ENCODE assay signal across 9 mouse cellular contexts in genomic region chr2:164770279-164770678, GRCm38 (mm10). TPM values are rescaled to one million over a fixed set of nuclear protein-coding genes. Genes with fewer than 3 reads are reported as not detected.
DNase-seq lines count a peak whose midpoint lies in the region; ATAC-seq and TF ChIP-seq lines count a peak whose summit lies in the region.
"Had no signal": no experiment of that assay in that cellular context is flagged by ENCODE, and none has a peak within 500 bp of the region (broad histone marks: within the 10 kb centered on the region; RNA-seq: fewer than 3 reads in every experiment).

No protein-coding gene starts in this region.

- H3K27me3 ChIP-seq in heart, embryonic 11.5 days (ENCODE audit: control insufficient read depth, insufficient read depth, low read length), result no peaks in the 10 kb centered on the region
- H3K27me3 ChIP-seq in hindbrain, embryonic 12.5 days, result no peaks in the 10 kb centered on the region
- no peaks in the 10 kb centered on the region for H3K27me3 ChIP-seq in midbrain, embryonic 11.5 days (ENCODE audit: control insufficient read depth, insufficient read depth, low read length)
- H3K27me3 ChIP-seq: Patski had no signal

- no peak for ATAC-seq in heart, embryonic 11.5 days (replicated peaks; ENCODE audit: insufficient number of reproducible peaks, low FRiP score, low TSS enrichment)
- no peak for ATAC-seq in hindbrain, embryonic 12.5 days (ENCODE audit: low FRiP score)
- ATAC-seq in midbrain, embryonic 11.5 days (ENCODE audit: low FRiP score), result no peak

- 4% methylated on average over 15 of the region's 15 CpGs for WGBS in heart, embryonic 11.5 days (ENCODE audit: insufficient replicate concordance)
- WGBS in hindbrain, embryonic 12.5 days, result 6% methylated on average over 15 of the region's 15 CpGs
- WGBS in midbrain, embryonic 11.5 days, result 6% methylated on average over 15 of the region's 15 CpGs

- no peaks in the 10 kb centered on the region for H3K9me3 ChIP-seq in heart, embryonic 11.5 days (replicated peaks; ENCODE audit: control insufficient read depth, low read length)
- no peaks in the 10 kb centered on the region for H3K9me3 ChIP-seq in ES-E14 (ENCODE audit: control insufficient read depth, insufficient read depth, low read depth, low read length)
- H3K9me3 ChIP-seq in hindbrain, embryonic 12.5 days (replicated peaks), result no peaks in the 10 kb centered on the region
- H3K9me3 ChIP-seq in midbrain, embryonic 11.5 days (ENCODE audit: control insufficient read depth, low read length), result no peaks in the 10 kb centered on the region

- peak overlapping the region; percentile 86 for H3K9ac ChIP-seq in heart, embryonic 11.5 days (ENCODE audit: low read depth, low read length)
- peak overlapping the region; percentile 98 for H3K9ac ChIP-seq in ES-E14 (ENCODE audit: insufficient read depth, low read depth, low read length, poor library complexity, severe bottlenecking)
- peak overlapping the region; percentile 68 for H3K9ac ChIP-seq in hindbrain, embryonic 12.5 days
- H3K9ac ChIP-seq in midbrain, embryonic 11.5 days (ENCODE audit: low read length), result peak overlapping the region; percentile 94

- no peak for DNase-seq in heart, adult 9 months (ENCODE audit: low spot score in 2 of 2)
- DNase-seq in ES-E14 (ENCODE audit: low read depth, low spot score), result no peak
- DNase-seq in midbrain, embryonic 11.5 days (ENCODE audit: low spot score, missing footprints), result peak; percentile 91
- DNase-seq in layer of hippocampus, adult 9-11 months, result no peak
- DNase-seq in urinary bladder, adult 18-20 months (ENCODE audit: low spot score in 2 of 2), result no peak
- DNase-seq in gastrocnemius, adult 18-20 months (ENCODE audit: low spot score), result no peak

- peak overlapping the region; percentile 76 for H3K27ac ChIP-seq in heart, embryonic 11.5 days (ENCODE audit: low read depth, low read length)
- H3K27ac ChIP-seq in ES-E14 (ENCODE audit: insufficient read depth, low read depth, low read length, poor library complexity, severe bottlenecking), result peak overlapping the region; percentile 83
- no peak overlapping the region for H3K27ac ChIP-seq in hindbrain, embryonic 12.5 days
- H3K27ac ChIP-seq in midbrain, embryonic 11.5 days (ENCODE audit: low read depth, low read length), result no peak overlapping the region; the same call in 1 of the 2 replicates

- in situ Hi-C loops in ES-E14 (cut with MboI; ENCODE audit: low sequenced_read_pairs in 2 of 2, unreplicated experiment in 2 of 2), result no loop called here

- peaks cover 29% of the 10 kb centered on the region for H3K36me3 ChIP-seq in heart, embryonic 11.5 days (ENCODE audit: control insufficient read depth, insufficient read depth, low read length)
- H3K36me3 ChIP-seq in ES-E14 (ENCODE audit: control insufficient read depth, insufficient read depth, low read length, poor library complexity, severe bottlenecking), result peaks cover 46% of the 10 kb centered on the region
- H3K36me3 ChIP-seq in hindbrain, embryonic 12.5 days, result peaks cover 40% of the 10 kb centered on the region
- peaks cover 22% of the 10 kb centered on the region for H3K36me3 ChIP-seq in midbrain, embryonic 11.5 days (ENCODE audit: control insufficient read depth, insufficient read depth, low read length)

- peaks cover 20% of the 10 kb centered on the region for H3K4me1 ChIP-seq in heart, embryonic 11.5 days (ENCODE audit: control insufficient read depth, insufficient read depth, low read length)
- H3K4me1 ChIP-seq in ES-E14 (ENCODE audit: control insufficient read depth in 2 of 2, insufficient read depth in 2 of 2, low read length in 2 of 2, poor library complexity in 1 of 2), result peaks cover 0 to 6% of the 10 kb centered on the region in 2 experiments; a peak in 2 of 4 replicates
- H3K4me1 ChIP-seq in hindbrain, embryonic 12.5 days, result peaks cover 25% of the 10 kb centered on the region
- peaks cover 20% of the 10 kb centered on the region for H3K4me1 ChIP-seq in midbrain, embryonic 11.5 days (ENCODE audit: control insufficient read depth, insufficient read depth, low read length)

- peak overlapping the region; percentile 75 for H3K4me3 ChIP-seq in heart, embryonic 11.5 days (ENCODE audit: low read depth, low read length)
- peak overlapping the region; percentile 98 to 100 for H3K4me3 ChIP-seq in ES-E14 (ENCODE audit: insufficient read depth in 1 of 2, low read depth in 1 of 2, low read length in 2 of 2, poor library complexity in 1 of 2, severe bottlenecking in 1 of 2)
- H3K4me3 ChIP-seq in hindbrain, embryonic 12.5 days, result peak overlapping the region; percentile 73
- H3K4me3 ChIP-seq in midbrain, embryonic 11.5 days (ENCODE audit: low read depth, low read length), result peak overlapping the region; percentile 96

- H3K4me2 ChIP-seq in heart, embryonic 11.5 days, result peak overlapping the region; percentile 78
- H3K4me2 ChIP-seq in hindbrain, embryonic 12.5 days (replicated peaks), result peak overlapping the region; percentile 89
- H3K4me2 ChIP-seq in midbrain, embryonic 11.5 days, result peak overlapping the region; percentile 83

TF ChIP-seq in ES-E14, 5 proteins besides CTCF, POLR2A, EP300 and RAD21:
- TF ChIP-seq CHD2 (IDR thresholded peaks at IDR 0.05; ENCODE audit: low read depth, low read length), result no peak
- TF ChIP-seq ZC3H11A (IDR thresholded peaks at IDR 0.05; ENCODE audit: borderline replicate concordance, low read depth, low read length), result no peak
- no peak for TF ChIP-seq ZNF384 (IDR thresholded peaks at IDR 0.05; ENCODE audit: low read depth, low read length)
- no peak for TF ChIP-seq HCFC1 (IDR thresholded peaks at IDR 0.05; ENCODE audit: borderline replicate concordance, insufficient read depth, low read length)
- TF ChIP-seq MAFK (IDR thresholded peaks at IDR 0.05; ENCODE audit: insufficient read depth, low read depth, low read length), result no peak

RNA-seq across cellular contexts. Expression of gene Ube2c, which starts 0.6 kb away (rescaled TPM):
- polyA plus RNA-seq in heart, embryonic 11.5 days (2014; fragmentation: Nextera tagmentation; extraction: Ambion mirVana), result 449 and 506 TPM in 2 replicates
- 117 and 159 TPM in 2 replicates for total RNA-seq in ES-E14 (2012; rRNA removed)
- 296 and 341 TPM in 2 replicates for polyA plus RNA-seq in hindbrain, embryonic 12.5 days (2016; fragmentation: Nextera tagmentation; extraction: Ambion mirVana)
- polyA plus RNA-seq in midbrain, embryonic 11.5 days (2014; fragmentation: Nextera tagmentation; extraction: Ambion mirVana), result 520 and 544 TPM in 2 replicates
- total RNA-seq in gastrocnemius, adult 18-20 months (2021), result under 1 TPM; 0.41 to 0.50 TPM

RNA-seq across cellular contexts. Expression of gene Tnnc2, which starts 9.5 kb away (rescaled TPM):
- 0.48 and 1.4 TPM in 2 replicates for polyA plus RNA-seq in heart, embryonic 11.5 days (2014; fragmentation: Nextera tagmentation; extraction: Ambion mirVana)
- total RNA-seq in ES-E14 (2012; rRNA removed), result 1.5 and 1.7 TPM in 2 replicates
- 4.9 and 31.3 TPM in 2 replicates for polyA plus RNA-seq in hindbrain, embryonic 12.5 days (2016; fragmentation: Nextera tagmentation; extraction: Ambion mirVana)
- polyA plus RNA-seq in midbrain, embryonic 11.5 days (2014; fragmentation: Nextera tagmentation; extraction: Ambion mirVana), result not detected in 2 replicates
- total RNA-seq in gastrocnemius, adult 18-20 months (2021), result over 10,000 TPM; 18,106 to 19,583 TPM

RNA-seq across cellular contexts. Expression of gene Snx21, which starts 15.3 kb away (rescaled TPM):
- polyA plus RNA-seq in heart, embryonic 11.5 days (2014; fragmentation: Nextera tagmentation; extraction: Ambion mirVana), result 25.1 and 27.2 TPM in 2 replicates
- total RNA-seq in ES-E14 (2012; rRNA removed), result 5.5 and 7.0 TPM in 2 replicates
- polyA plus RNA-seq in hindbrain, embryonic 12.5 days (2016; fragmentation: Nextera tagmentation; extraction: Ambion mirVana), result 15.0 and 15.7 TPM in 2 replicates
- polyA plus RNA-seq in midbrain, embryonic 11.5 days (2014; fragmentation: Nextera tagmentation; extraction: Ambion mirVana), result 10.4 and 11.7 TPM in 2 replicates
- total RNA-seq in gastrocnemius, adult 18-20 months (2021), result 10 to 100 TPM; 20.0 to 24.3 TPM

RNA-seq across cellular contexts. Expression of gene Dnttip1, which starts 24.5 kb away (rescaled TPM):
- polyA plus RNA-seq in heart, embryonic 11.5 days (2014; fragmentation: Nextera tagmentation; extraction: Ambion mirVana), result 52.6 and 57.3 TPM in 2 replicates
- 13.3 and 15.1 TPM in 2 replicates for total RNA-seq in ES-E14 (2012; rRNA removed)
- polyA plus RNA-seq in hindbrain, embryonic 12.5 days (2016; fragmentation: Nextera tagmentation; extraction: Ambion mirVana), result 85.3 and 89.7 TPM in 2 replicates
- 75.9 and 82.5 TPM in 2 replicates for polyA plus RNA-seq in midbrain, embryonic 11.5 days (2014; fragmentation: Nextera tagmentation; extraction: Ambion mirVana)
- 10 to 100 TPM; 15.7 to 20.7 TPM for total RNA-seq in gastrocnemius, adult 18-20 months (2021)

RNA-seq across cellular contexts. Expression of gene Wfdc3, which starts 24.5 kb away (rescaled TPM):
- 0.19 TPM in 1 of 2 replicates, not detected in the other for polyA plus RNA-seq in heart, embryonic 11.5 days (2014; fragmentation: Nextera tagmentation; extraction: Ambion mirVana)
- 0.18 and 0.58 TPM in 2 replicates for total RNA-seq in ES-E14 (2012; rRNA removed)
- 1.0 and 1.2 TPM in 2 replicates for polyA plus RNA-seq in hindbrain, embryonic 12.5 days (2016; fragmentation: Nextera tagmentation; extraction: Ambion mirVana)
- polyA plus RNA-seq in midbrain, embryonic 11.5 days (2014; fragmentation: Nextera tagmentation; extraction: Ambion mirVana), result 0.66 and 0.85 TPM in 2 replicates
- total RNA-seq in gastrocnemius, adult 18-20 months (2021), result not detected

Comparison
In these comparisons a context has a peak if more than half of its experiments do, and no peak if none do; other contexts are left out.
1. H3K27ac ChIP-seq: peak in heart, embryonic 11.5 days (single experiment) and ES-E14 (single experiment); none in hindbrain, embryonic 12.5 days (single experiment) and midbrain, embryonic 11.5 days (single experiment).
2. Peak in every context shown above with its lines, with median percentiles within 50 percentile points of each other: H3K4me2 ChIP-seq, H3K4me3 ChIP-seq and H3K9ac ChIP-seq.